Mouse (Mus musculus): Measurements from ENCODE around the gene Gm21680. TPM values are rescaled to one million over a fixed set of nuclear protein-coding genes. Genes with fewer than 3 reads are reported as not detected.

Gene Gm21680
- polyA plus RNA-seq (2012; rRNA removed; ENCODE audit: low replicate concordance) = not detected in 2 replicates

DNA sequence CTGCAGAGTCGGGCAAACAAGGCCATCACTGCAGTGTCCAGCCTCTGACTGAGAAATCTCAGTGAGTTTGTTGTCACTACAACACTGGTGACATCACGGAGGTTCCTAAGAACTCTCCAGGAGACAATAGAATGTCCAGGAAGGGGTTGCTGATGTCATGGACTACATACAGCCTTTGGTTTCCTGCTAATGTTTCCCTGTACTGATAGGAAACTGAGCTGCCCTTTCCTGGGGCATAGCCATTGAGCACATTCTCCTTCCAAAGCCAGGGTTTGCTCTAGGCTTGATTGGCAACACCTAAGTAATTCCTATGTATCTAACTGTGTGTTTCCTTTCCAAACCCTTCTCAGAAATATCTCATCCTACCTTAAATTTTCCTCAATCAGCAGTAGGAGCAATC lies at the start of gene Gm21680:
TSS of gene Gm21680 (minus strand) at position 101 of the 400 bp plus-strand sequence.

DNA sequence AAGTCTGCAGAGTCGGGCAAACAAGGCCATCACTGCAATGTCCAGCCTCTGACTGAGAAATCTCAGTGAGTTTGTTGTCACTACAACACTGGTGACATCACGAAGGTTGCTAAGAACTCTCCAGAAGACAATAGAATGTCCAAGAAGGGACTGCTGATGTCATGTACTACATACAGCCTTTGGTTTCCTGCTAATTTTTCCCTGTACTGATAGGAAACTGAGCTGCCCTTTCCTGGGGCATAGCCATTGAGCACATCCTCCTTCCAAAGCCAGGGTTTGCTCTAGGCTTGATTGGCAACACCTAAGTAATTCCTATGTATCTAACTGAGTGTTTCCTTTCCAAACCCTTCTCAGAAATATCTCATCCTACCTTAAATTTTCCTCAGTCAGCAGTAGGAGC lies 32.2 kb upstream of the Gm21680 start, which contains the start of gene Gm1979:
TSS of gene Gm1979 (minus strand) at position 101 of the 400 bp plus-strand sequence.

DNA sequence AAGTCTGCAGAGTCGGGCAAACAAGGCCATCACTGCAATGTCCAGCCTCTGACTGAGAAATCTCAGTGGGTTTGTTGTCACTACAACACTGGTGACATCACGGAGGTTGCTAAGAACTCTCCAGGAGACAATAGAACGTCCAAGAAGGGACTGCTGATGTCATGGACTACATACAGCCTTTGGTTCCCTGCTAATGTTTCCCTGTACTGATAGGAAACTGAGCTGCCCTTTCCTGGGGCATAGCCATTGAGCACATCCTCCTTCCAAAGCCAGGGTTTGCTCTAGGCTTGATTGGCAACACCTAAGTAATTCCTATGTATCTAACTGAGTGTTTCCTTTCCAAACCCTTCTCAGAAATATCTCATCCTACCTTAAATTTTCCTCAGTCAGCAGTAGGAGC lies 16.1 kb upstream of the Gm21680 start, which contains the start of gene Gm21698:
TSS of gene Gm21698 (minus strand) at position 101 of the 400 bp plus-strand sequence.

DNA sequence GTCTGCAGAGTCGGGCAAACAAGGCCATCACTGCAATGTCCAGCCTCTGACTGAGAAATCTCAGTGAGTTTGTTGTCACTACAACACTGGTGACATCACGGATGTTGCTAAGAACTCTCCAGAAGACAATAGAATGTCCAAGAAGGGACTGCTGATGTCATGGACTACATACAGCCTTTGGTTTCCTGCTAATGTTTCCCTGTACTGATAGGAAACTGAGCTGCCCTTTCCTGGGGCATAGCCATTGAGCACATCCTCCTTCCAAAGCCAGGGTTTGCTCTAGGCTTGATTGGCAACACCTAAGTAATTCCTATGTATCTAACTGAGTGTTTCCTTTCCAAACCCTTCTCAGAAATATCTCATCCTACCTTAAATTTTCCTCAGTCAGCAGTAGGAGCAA lies 18.1 kb downstream of the Gm21680 start, which contains the start of gene Gm21671:
TSS of gene Gm21671 (minus strand) at position 101 of the 400 bp plus-strand sequence.

DNA sequence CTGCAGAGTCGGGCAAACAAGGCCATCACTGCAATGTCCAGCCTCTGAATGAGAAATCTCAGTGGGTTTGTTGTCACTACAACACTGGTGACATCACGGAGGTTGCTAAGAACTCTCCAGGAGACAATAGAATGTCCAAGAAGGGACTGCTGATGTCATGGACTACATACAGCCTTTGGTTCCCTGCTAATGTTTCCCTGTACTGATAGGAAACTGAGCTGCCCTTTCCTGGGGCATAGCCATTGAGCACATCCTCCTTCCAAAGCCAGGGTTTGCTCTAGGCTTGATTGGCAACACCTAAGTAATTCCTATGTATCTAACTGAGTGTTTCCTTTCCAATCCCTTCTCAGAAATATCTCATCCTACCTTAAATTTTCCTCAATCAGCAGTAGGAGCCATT lies 30.2 kb downstream of the Gm21680 start, which contains the start of gene Gm21663:
TSS of gene Gm21663 (minus strand) at position 101 of the 400 bp plus-strand sequence.

Other genes starting within 250 kb of the Gm21680 start
- gene Actr3b, start 212.7 kb downstream of the Gm21680 start, polyA plus RNA-seq (2012; rRNA removed; ENCODE audit: low replicate concordance) = 1.6 and 1.9 TPM in 2 replicates
- gene Gm21663, start 30.3 kb downstream of the Gm21680 start, polyA plus RNA-seq (2012; rRNA removed; ENCODE audit: low replicate concordance) = not detected in 2 replicates
- not detected in 2 replicates for gene Gm21671, start 18.2 kb downstream of the Gm21680 start, polyA plus RNA-seq (2012; rRNA removed; ENCODE audit: low replicate concordance)
- gene Gm21698, start 16.0 kb upstream of the Gm21680 start, polyA plus RNA-seq (2012; rRNA removed; ENCODE audit: low replicate concordance) = not detected in 2 replicates
- not detected in 2 replicates for gene Gm1979, start 32.1 kb upstream of the Gm21680 start, polyA plus RNA-seq (2012; rRNA removed; ENCODE audit: low replicate concordance)
- not detected in 2 replicates for gene Gm5862, start 50.3 kb upstream of the Gm21680 start, polyA plus RNA-seq (2012; rRNA removed; ENCODE audit: low replicate concordance)
- not detected in 2 replicates for gene Speer4a, start 66.9 kb upstream of the Gm21680 start, polyA plus RNA-seq (2012; rRNA removed; ENCODE audit: low replicate concordance)
- not detected in 2 replicates for gene Gm7347, start 85.9 kb upstream of the Gm21680 start, polyA plus RNA-seq (2012; rRNA removed; ENCODE audit: low replicate concordance)
- not detected in 2 replicates for gene Gm10471, start 116.6 kb upstream of the Gm21680 start, polyA plus RNA-seq (2012; rRNA removed; ENCODE audit: low replicate concordance)
- gene 5031410I06Rik, start 132.7 kb upstream of the Gm21680 start, polyA plus RNA-seq (2012; rRNA removed; ENCODE audit: low replicate concordance) = not detected in 2 replicates
- not detected in 2 replicates for gene Gm10220, start 148.8 kb upstream of the Gm21680 start, polyA plus RNA-seq (2012; rRNA removed; ENCODE audit: low replicate concordance)